In genomic region chr5:140332519-140332918, GRCm38 (mm10) we compare ENCODE assay signal across 8 mouse cellular contexts. TPM values are rescaled to one million over a fixed set of nuclear protein-coding genes. Genes with fewer than 3 reads are reported as not detected.
A peak's percentile ranks its signal among the peaks of the same experiment; 100 is the strongest.
DNase-seq lines count a peak whose midpoint lies in the region; ATAC-seq lines count a peak whose summit lies in the region.

No protein-coding gene starts in this region.

- no peak for ATAC-seq in midbrain, embryonic 16.5 days
- no peak for ATAC-seq in embryonic facial prominence, embryonic 14.5 days (ENCODE audit: low read depth)
- no peak for ATAC-seq in limb, embryonic 11.5 days (ENCODE audit: insufficient number of reproducible peaks, low FRiP score, low TSS enrichment, low read depth)
- no peak for ATAC-seq in neural tube, embryonic 15.5 days (ENCODE audit: low FRiP score)

- H3K4me3 ChIP-seq in midbrain, embryonic 10.5 days: peak overlapping the region; percentile 70
- H3K4me3 ChIP-seq in midbrain, embryonic 16.5 days (ENCODE audit: low read depth, low read length): no peak overlapping the region
- H3K4me3 ChIP-seq in embryonic facial prominence, embryonic 14.5 days (ENCODE audit: low read depth, low read length): peak overlapping the region; percentile 70; the same call in 1 of the 2 replicates
- H3K4me3 ChIP-seq in limb, embryonic 11.5 days (ENCODE audit: low read depth, low read length): no peak overlapping the region
- peak overlapping the region; percentile 70; the same call in 1 of the 2 replicates for H3K4me3 ChIP-seq in neural tube, embryonic 15.5 days (replicated peaks)

- no peak overlapping the region for H3K9ac ChIP-seq in midbrain, embryonic 16.5 days (ENCODE audit: low read depth, low read length)
- H3K9ac ChIP-seq in embryonic facial prominence, embryonic 14.5 days (ENCODE audit: low read depth, low read length): no peak overlapping the region
- H3K9ac ChIP-seq in limb, embryonic 11.5 days (ENCODE audit: low read length): no peak overlapping the region
- no peak overlapping the region for H3K9ac ChIP-seq in neural tube, embryonic 15.5 days (replicated peaks)

- 65% methylated on average over 4 of the region's 4 CpGs for WGBS in midbrain, embryonic 10.5 days
- 70% methylated on average over 4 of the region's 4 CpGs for WGBS in midbrain, embryonic 16.5 days
- 54% methylated on average over 4 of the region's 4 CpGs for WGBS in embryonic facial prominence, embryonic 14.5 days
- 65% methylated on average over 4 of the region's 4 CpGs for WGBS in limb, embryonic 11.5 days
- 64% methylated on average over 4 of the region's 4 CpGs for WGBS in neural tube, embryonic 15.5 days

- H3K4me1 ChIP-seq in midbrain, embryonic 10.5 days: peaks cover 20% of the 10 kb centered on the region
- H3K4me1 ChIP-seq in midbrain, embryonic 16.5 days (ENCODE audit: control insufficient read depth, insufficient read depth, low read length): peaks cover 10% of the 10 kb centered on the region
- H3K4me1 ChIP-seq in embryonic facial prominence, embryonic 14.5 days (ENCODE audit: control insufficient read depth, insufficient read depth, low read length): peaks cover 8% of the 10 kb centered on the region
- peaks cover 4% of the 10 kb centered on the region; the same call in 1 of the 2 replicates for H3K4me1 ChIP-seq in limb, embryonic 11.5 days (ENCODE audit: control insufficient read depth, insufficient read depth, low read length)
- H3K4me1 ChIP-seq in neural tube, embryonic 15.5 days: peaks cover 21% of the 10 kb centered on the region

- peak overlapping the region; percentile 94 for H3K27ac ChIP-seq in midbrain, embryonic 10.5 days (replicated peaks)
- H3K27ac ChIP-seq in midbrain, embryonic 16.5 days (ENCODE audit: low read length): no peak overlapping the region
- no peak overlapping the region for H3K27ac ChIP-seq in embryonic facial prominence, embryonic 14.5 days (replicated peaks; ENCODE audit: low read depth, low read length)
- no peak overlapping the region for H3K27ac ChIP-seq in limb, embryonic 11.5 days (replicated peaks; ENCODE audit: low read depth, low read length)
- H3K27ac ChIP-seq in neural tube, embryonic 15.5 days (replicated peaks): no peak overlapping the region

- no peaks in the 10 kb centered on the region for H3K9me3 ChIP-seq in midbrain, embryonic 10.5 days (replicated peaks)
- no peaks in the 10 kb centered on the region for H3K9me3 ChIP-seq in midbrain, embryonic 16.5 days (replicated peaks; ENCODE audit: control insufficient read depth, low read length, poor library complexity, severe bottlenecking)
- H3K9me3 ChIP-seq in embryonic facial prominence, embryonic 14.5 days (ENCODE audit: control insufficient read depth, low read length): no peaks in the 10 kb centered on the region
- H3K9me3 ChIP-seq in limb, embryonic 11.5 days (ENCODE audit: control insufficient read depth, low read length): no peaks in the 10 kb centered on the region
- H3K9me3 ChIP-seq in neural tube, embryonic 15.5 days (replicated peaks): no peaks in the 10 kb centered on the region

- H3K36me3 ChIP-seq in midbrain, embryonic 10.5 days: peaks cover 48% of the 10 kb centered on the region
- H3K36me3 ChIP-seq in midbrain, embryonic 16.5 days (ENCODE audit: control insufficient read depth, insufficient read depth, low read length): peaks cover 8% of the 10 kb centered on the region
- H3K36me3 ChIP-seq in embryonic facial prominence, embryonic 14.5 days (ENCODE audit: control insufficient read depth, insufficient read depth, low read length): peaks cover 22% of the 10 kb centered on the region
- H3K36me3 ChIP-seq in limb, embryonic 11.5 days (ENCODE audit: control insufficient read depth, insufficient read depth, low read length): no peaks in the 10 kb centered on the region; the same call in 1 of the 2 replicates
- H3K36me3 ChIP-seq in neural tube, embryonic 15.5 days: peaks cover 15% of the 10 kb centered on the region

- no peak for DNase-seq in midbrain, embryonic 10.5 days (ENCODE audit: low spot score)
- peak; percentile 54 for DNase-seq in embryonic facial prominence, embryonic 14.5 days (ENCODE audit: low spot score)
- DNase-seq in limb, embryonic 11.5 days (ENCODE audit: low spot score): no peak
- DNase-seq in frontal cortex, adult 2 months (ENCODE audit: extremely low spot score in 1 of 2, low spot score in 1 of 2): no peak
- DNase-seq in urinary bladder, adult 18-20 months (ENCODE audit: low spot score in 2 of 2): no peak
- no peak for DNase-seq in urinary bladder, postnatal 25 days (ENCODE audit: low spot score)

- H3K27me3 ChIP-seq in midbrain, embryonic 10.5 days (ENCODE audit: low read depth, poor library complexity, severe bottlenecking): no peaks in the 10 kb centered on the region
- H3K27me3 ChIP-seq in midbrain, embryonic 16.5 days (ENCODE audit: control insufficient read depth, insufficient read depth, low read depth, low read length): no peaks in the 10 kb centered on the region
- H3K27me3 ChIP-seq in embryonic facial prominence, embryonic 14.5 days (replicated peaks; ENCODE audit: control insufficient read depth, insufficient read depth, low read length): no peaks in the 10 kb centered on the region
- H3K27me3 ChIP-seq in limb, embryonic 11.5 days (ENCODE audit: control insufficient read depth, insufficient read depth, low read length): no peaks in the 10 kb centered on the region
- no peaks in the 10 kb centered on the region for H3K27me3 ChIP-seq in neural tube, embryonic 15.5 days (replicated peaks)

- H3K4me2 ChIP-seq in midbrain, embryonic 16.5 days (ENCODE audit: low read length): no peak overlapping the region
- peak overlapping the region; percentile 88 for H3K4me2 ChIP-seq in embryonic facial prominence, embryonic 14.5 days (ENCODE audit: low read depth, low read length)
- H3K4me2 ChIP-seq in limb, embryonic 11.5 days (ENCODE audit: low read depth, severe bottlenecking): peak overlapping the region; percentile 71; the same call in 1 of the 2 replicates
- H3K4me2 ChIP-seq in neural tube, embryonic 15.5 days: peak overlapping the region; percentile 94

RNA-seq across cellular contexts. Expression of gene Mrm2, which starts 0.8 kb away (rescaled TPM):
- polyA plus RNA-seq in midbrain, embryonic 10.5 days (2016; fragmentation: Nextera tagmentation; extraction: Ambion mirVana): 21.9 and 23.0 TPM in 2 replicates
- polyA plus RNA-seq in midbrain, embryonic 16.5 days (2015; fragmentation: Nextera tagmentation; extraction: Ambion mirVana): 20.0 and 21.3 TPM in 2 replicates
- polyA plus RNA-seq in embryonic facial prominence, embryonic 14.5 days (2014; fragmentation: Nextera tagmentation; extraction: Ambion mirVana): 18.0 and 19.9 TPM in 2 replicates
- polyA plus RNA-seq in limb, embryonic 11.5 days (2014; fragmentation: Nextera tagmentation; extraction: Ambion mirVana): 23.5 and 27.3 TPM in 2 replicates
- 20.8 and 22.3 TPM in 2 replicates for polyA plus RNA-seq in neural tube, embryonic 15.5 days (2015; fragmentation: Nextera tagmentation; extraction: Ambion mirVana)
- 12.3 and 13.7 TPM in 2 replicates for polyA plus RNA-seq in frontal cortex, adult 2 months (2012; rRNA removed)

RNA-seq across cellular contexts. Expression of gene Nudt1, which starts 11.1 kb away (rescaled TPM):
- 54.9 and 58.6 TPM in 2 replicates for polyA plus RNA-seq in midbrain, embryonic 10.5 days (2016; fragmentation: Nextera tagmentation; extraction: Ambion mirVana)
- 19.2 and 20.0 TPM in 2 replicates for polyA plus RNA-seq in midbrain, embryonic 16.5 days (2015; fragmentation: Nextera tagmentation; extraction: Ambion mirVana)
- polyA plus RNA-seq in embryonic facial prominence, embryonic 14.5 days (2014; fragmentation: Nextera tagmentation; extraction: Ambion mirVana): 33.1 and 35.2 TPM in 2 replicates
- 58.1 and 58.8 TPM in 2 replicates for polyA plus RNA-seq in limb, embryonic 11.5 days (2014; fragmentation: Nextera tagmentation; extraction: Ambion mirVana)
- polyA plus RNA-seq in neural tube, embryonic 15.5 days (2015; fragmentation: Nextera tagmentation; extraction: Ambion mirVana): 29.3 and 35.7 TPM in 2 replicates
- 11.3 and 12.0 TPM in 2 replicates for polyA plus RNA-seq in frontal cortex, adult 2 months (2012; rRNA removed)

RNA-seq across cellular contexts. Expression of gene Mad1l1, which starts 11.2 kb away (rescaled TPM):
- polyA plus RNA-seq in midbrain, embryonic 10.5 days (2016; fragmentation: Nextera tagmentation; extraction: Ambion mirVana): 57.9 and 59.9 TPM in 2 replicates
- 31.2 and 32.0 TPM in 2 replicates for polyA plus RNA-seq in midbrain, embryonic 16.5 days (2015; fragmentation: Nextera tagmentation; extraction: Ambion mirVana)
- polyA plus RNA-seq in embryonic facial prominence, embryonic 14.5 days (2014; fragmentation: Nextera tagmentation; extraction: Ambion mirVana): 38.0 and 44.3 TPM in 2 replicates
- 51.5 and 57.4 TPM in 2 replicates for polyA plus RNA-seq in limb, embryonic 11.5 days (2014; fragmentation: Nextera tagmentation; extraction: Ambion mirVana)
- polyA plus RNA-seq in neural tube, embryonic 15.5 days (2015; fragmentation: Nextera tagmentation; extraction: Ambion mirVana): 29.6 and 34.3 TPM in 2 replicates
- polyA plus RNA-seq in frontal cortex, adult 2 months (2012; rRNA removed): 16.4 and 17.9 TPM in 2 replicates

RNA-seq across cellular contexts. Expression of gene Snx8, which starts 56.5 kb away (rescaled TPM):
- polyA plus RNA-seq in midbrain, embryonic 10.5 days (2016; fragmentation: Nextera tagmentation; extraction: Ambion mirVana): 24.4 and 24.5 TPM in 2 replicates
- polyA plus RNA-seq in midbrain, embryonic 16.5 days (2015; fragmentation: Nextera tagmentation; extraction: Ambion mirVana): 44.7 and 46.4 TPM in 2 replicates
- polyA plus RNA-seq in embryonic facial prominence, embryonic 14.5 days (2014; fragmentation: Nextera tagmentation; extraction: Ambion mirVana): 10.7 and 11.2 TPM in 2 replicates
- polyA plus RNA-seq in limb, embryonic 11.5 days (2014; fragmentation: Nextera tagmentation; extraction: Ambion mirVana): 9.7 and 10.1 TPM in 2 replicates
- 30.0 and 36.7 TPM in 2 replicates for polyA plus RNA-seq in neural tube, embryonic 15.5 days (2015; fragmentation: Nextera tagmentation; extraction: Ambion mirVana)
- polyA plus RNA-seq in frontal cortex, adult 2 months (2012; rRNA removed): 10.3 and 11.1 TPM in 2 replicates

Comparison
In these comparisons a context has a peak if more than half of its experiments do, and no peak if none do; other contexts are left out.
1. H3K4me3 ChIP-seq: peak in midbrain, embryonic 10.5 days (single experiment), embryonic facial prominence, embryonic 14.5 days (single experiment) and neural tube, embryonic 15.5 days (single experiment); none in midbrain, embryonic 16.5 days (single experiment) and limb, embryonic 11.5 days (single experiment).